Mouse (Mus musculus) hindbrain, embryonic 10.5 days (tissue): ENCODE results near the gene Hist2h2ac. TPM values are rescaled to one million over a fixed set of nuclear protein-coding genes. Genes with fewer than 3 reads are reported as not detected.
A peak's percentile ranks its signal among the peaks of the same experiment; 100 is the strongest.
"Not testable (repeated sequence)": the region's sequence is repeated elsewhere in the genome, so short reads cannot be mapped to it uniquely, and the experiment has no call there.

ENCODE experiments used
- DNase-seq: peaks from one replicate; pipeline ENCODE4 v3.0.0-alpha.2; 2017; ENCODE audit warnings: low spot score
- H3K27ac ChIP-seq: fragments of 300-500 bp; sonication (generic); 2 replicates; pipeline ENCODE4 v1.5.1; 2016; ENCODE audit warnings: mild to moderate bottlenecking, moderate library complexity
- H3K27me3 ChIP-seq: fragments of 300-500 bp; sonication (generic); 2 replicates; pipeline ENCODE4 v1.6.1; 2016; ENCODE audit warnings: mild to moderate bottlenecking; ENCODE audit not compliant: poor library complexity, insufficient read depth, severe bottlenecking
- H3K36me3 ChIP-seq: fragments of 300-500 bp; sonication (generic); 2 replicates; pipeline ENCODE4 v1.6.1; 2016; ENCODE audit warnings: mild to moderate bottlenecking, moderate library complexity
- H3K4me1 ChIP-seq: fragments of 300-500 bp; sonication (generic); replicated peaks from 2 replicates; pipeline ENCODE4 v1.6.1; 2016; ENCODE audit warnings: mild to moderate bottlenecking
- H3K4me3 ChIP-seq: fragments of 300-500 bp; sonication (generic); 2 replicates; pipeline ENCODE4 v1.5.1; 2016; ENCODE audit warnings: mild to moderate bottlenecking, moderate library complexity
- H3K9me3 ChIP-seq: fragments of 300-500 bp; sonication (generic); 2 replicates; pipeline ENCODE4 v1.6.1; 2016; ENCODE audit warnings: mild to moderate bottlenecking, moderate library complexity
- whole genome bisulfite sequencing: fragments of 180-500 bp; shearing (Covaris S2); methylation state at CpG from one replicate; pipeline ENCODE4 v1.1.7; 2016; 5-methylcytosine and 5-hydroxymethylcytosine counted together
- polyA plus RNA-seq: library from polyadenylated mRNA; unstranded; fragments of >200 nt; fragmentation: Nextera tagmentation; extraction: Ambion mirVana; gene quantifications from 2 replicates; pipeline ENCODE4 v1.2.1, GENCODE M21; 2016

Hist2h2ac gene
- polyA plus RNA-seq, 1 experiment from 2014 or later, result 7.6 TPM

DNA sequence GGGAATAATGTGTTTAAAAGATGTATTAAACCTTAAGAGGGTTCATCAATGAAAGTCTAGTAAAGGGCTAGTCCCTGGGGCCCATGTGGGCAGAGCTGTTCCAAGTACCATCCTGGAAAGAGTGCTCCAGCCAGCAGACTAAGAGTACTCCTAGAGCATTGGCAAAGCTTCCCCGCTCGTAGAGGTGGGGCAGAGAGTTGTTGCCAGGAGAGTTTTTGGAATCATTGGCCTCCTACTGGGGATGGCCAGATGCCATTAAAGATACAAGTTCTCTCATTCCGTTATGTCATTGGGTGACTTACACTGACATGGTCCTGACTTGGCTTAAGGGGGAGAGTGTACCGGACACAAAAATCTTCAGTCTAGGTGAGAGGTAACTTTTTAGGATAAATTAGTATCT, 41.1 kb downstream of the Hist2h2ac start:
- no peak for DNase-seq
- no peak overlapping the region for H3K4me3 ChIP-seq
- 61% methylated on average over 4 of the region's 4 CpGs for WGBS
- H3K27me3 ChIP-seq, result no peaks in the 10 kb centered on the region
- H3K27ac ChIP-seq, result no peak overlapping the region
- H3K36me3 ChIP-seq, result peaks cover 47% of the 10 kb centered on the region
- no peaks in the 10 kb centered on the region for H3K9me3 ChIP-seq
- peaks cover 29% of the 10 kb centered on the region for H3K4me1 ChIP-seq

DNA sequence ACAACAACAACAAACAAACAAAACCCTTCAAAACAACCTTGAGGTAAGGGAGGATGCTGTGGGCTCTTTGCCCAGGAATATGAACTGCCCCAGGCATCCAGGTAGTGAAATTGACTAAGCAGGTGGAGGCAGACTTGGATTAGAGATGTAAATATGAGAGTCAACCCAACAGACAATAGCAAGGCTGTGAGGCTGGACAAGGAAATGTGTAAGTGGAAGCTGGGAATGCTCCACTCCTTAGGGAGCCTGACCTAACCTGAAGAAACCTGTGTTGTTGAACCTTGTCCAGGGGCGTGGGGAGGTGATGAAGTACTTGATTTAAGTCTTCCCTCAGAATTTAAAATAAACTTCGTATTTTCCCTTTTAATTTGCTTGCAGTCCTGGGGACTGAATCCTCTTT, 41.8 kb downstream of the Hist2h2ac start:
- no peak overlapping the region for H3K27ac ChIP-seq
- WGBS, result 85% methylated on average over 2 of the region's 2 CpGs
- peaks cover 53% of the 10 kb centered on the region for H3K36me3 ChIP-seq
- H3K4me1 ChIP-seq, result peaks cover 36% of the 10 kb centered on the region
- DNase-seq, result no peak
- H3K27me3 ChIP-seq, result no peaks in the 10 kb centered on the region
- H3K4me3 ChIP-seq, result no peak overlapping the region
- H3K9me3 ChIP-seq, result no peaks in the 10 kb centered on the region

DNA sequence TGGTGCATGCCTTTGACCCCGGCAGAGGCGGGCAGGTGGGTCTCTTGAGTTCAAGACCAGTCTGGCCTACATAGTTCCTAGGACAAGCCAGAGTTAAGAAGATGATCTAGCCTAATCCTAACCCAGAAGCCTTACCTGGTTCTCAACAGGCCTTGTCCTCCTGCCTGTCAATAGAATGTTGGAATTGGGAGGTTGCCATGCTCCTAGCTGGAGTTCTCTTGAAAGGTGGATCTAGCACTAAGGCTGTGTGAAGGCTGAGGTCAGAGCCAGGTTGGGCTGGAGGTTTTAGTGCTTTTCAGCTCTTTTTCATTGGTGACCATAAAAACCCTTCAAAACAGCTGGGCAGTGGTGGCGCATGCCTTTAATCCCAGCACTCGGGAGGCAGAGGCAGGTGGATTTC, 42.3 kb downstream of the Hist2h2ac start:
- 90% methylated on average over 4 of the region's 4 CpGs for WGBS
- no peak overlapping the region for H3K4me3 ChIP-seq
- no peak overlapping the region for H3K27ac ChIP-seq
- no peaks in the 10 kb centered on the region for H3K27me3 ChIP-seq
- DNase-seq, result no peak
- H3K36me3 ChIP-seq, result peaks cover 57% of the 10 kb centered on the region
- no peaks in the 10 kb centered on the region for H3K9me3 ChIP-seq
- H3K4me1 ChIP-seq, result peaks cover 40% of the 10 kb centered on the region

DNA sequence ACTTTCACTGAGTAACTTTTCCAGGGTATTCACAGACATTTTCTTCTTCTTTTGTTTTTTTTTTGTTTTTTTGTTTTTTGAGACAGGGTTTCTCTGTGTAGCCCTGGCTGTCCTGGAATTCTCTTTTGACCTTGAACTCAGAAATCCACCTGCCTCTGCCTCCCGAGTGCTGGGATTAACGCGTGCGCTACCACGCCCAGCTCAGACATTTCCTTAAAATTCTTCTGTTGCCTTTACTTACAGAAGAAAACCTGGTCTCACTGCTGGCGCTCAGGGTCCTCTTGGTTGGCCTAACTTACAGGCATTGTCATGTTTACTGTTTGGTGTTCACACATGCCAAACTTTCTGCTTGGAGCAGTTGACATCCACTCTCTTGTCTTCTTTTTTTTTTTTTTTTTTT, 45.4 kb downstream of the Hist2h2ac start:
- Histone ChIP-seq H3K27ac (no peak overlapping the region), H3K27me3 (no peaks in the 10 kb centered on the region), H3K9me3 (no peaks in the 10 kb centered on the region), H3K4me1 (peaks cover 37% of the 10 kb centered on the region), H3K36me3 (peaks cover 59% of the 10 kb centered on the region), H3K4me3 (no peak overlapping the region)
- DNase-seq, result no peak
- WGBS, result 98% methylated on average over 6 of the region's 6 CpGs

DNA sequence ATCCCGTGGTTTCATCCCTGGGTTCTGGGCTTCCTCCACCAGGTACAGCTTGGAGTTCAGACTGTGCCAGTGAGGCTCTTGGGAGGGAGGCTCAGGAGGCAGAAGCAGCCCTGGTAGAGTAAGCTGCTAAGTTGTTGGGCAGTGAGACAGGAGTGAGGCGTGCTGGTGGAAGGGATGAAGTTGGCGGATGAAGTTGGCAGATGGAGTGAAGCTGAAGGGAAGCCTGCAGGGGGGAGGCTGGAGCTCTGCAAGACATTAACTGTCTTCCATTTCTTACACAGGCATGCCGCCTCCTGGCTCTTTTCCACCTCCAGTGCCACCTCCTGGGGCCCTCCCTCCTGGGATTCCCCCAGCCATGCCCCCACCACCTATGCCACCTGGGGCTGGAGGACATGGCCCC, 46.6 kb downstream of the Hist2h2ac start:
- not testable (repeated sequence) for H3K27me3 ChIP-seq, DNase-seq, H3K27ac ChIP-seq, H3K9me3 ChIP-seq
- peaks cover 39% of the 10 kb centered on the region for H3K4me1 ChIP-seq
- 81% methylated on average over 4 of the region's 4 CpGs for WGBS
- peak overlapping the region; percentile 29 for H3K4me3 ChIP-seq
- peaks cover 64% of the 10 kb centered on the region for H3K36me3 ChIP-seq

DNA sequence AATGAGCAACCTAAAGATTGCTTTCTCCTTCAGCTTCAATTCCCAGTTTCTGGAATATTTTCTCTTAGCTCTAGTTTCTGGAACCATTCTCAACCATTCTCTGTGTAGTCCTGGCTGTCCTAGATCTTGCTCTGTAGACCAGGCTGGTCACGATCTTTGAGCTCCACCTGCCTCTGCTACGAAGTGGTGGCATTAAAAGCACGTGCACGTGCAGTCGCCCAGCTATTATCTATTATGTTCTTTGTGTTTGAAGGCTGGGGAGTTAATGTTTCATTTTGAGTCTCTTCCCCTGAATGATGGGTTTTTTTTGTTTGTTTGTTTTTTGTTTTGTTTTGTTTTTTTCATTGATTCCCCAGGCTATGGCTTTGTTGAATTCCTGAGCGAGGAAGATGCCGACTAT, 47.5 kb downstream of the Hist2h2ac start:
- Histone ChIP-seq H3K36me3 (peaks cover 62% of the 10 kb centered on the region), H3K27ac (peak overlapping the region; percentile 95)

DNA sequence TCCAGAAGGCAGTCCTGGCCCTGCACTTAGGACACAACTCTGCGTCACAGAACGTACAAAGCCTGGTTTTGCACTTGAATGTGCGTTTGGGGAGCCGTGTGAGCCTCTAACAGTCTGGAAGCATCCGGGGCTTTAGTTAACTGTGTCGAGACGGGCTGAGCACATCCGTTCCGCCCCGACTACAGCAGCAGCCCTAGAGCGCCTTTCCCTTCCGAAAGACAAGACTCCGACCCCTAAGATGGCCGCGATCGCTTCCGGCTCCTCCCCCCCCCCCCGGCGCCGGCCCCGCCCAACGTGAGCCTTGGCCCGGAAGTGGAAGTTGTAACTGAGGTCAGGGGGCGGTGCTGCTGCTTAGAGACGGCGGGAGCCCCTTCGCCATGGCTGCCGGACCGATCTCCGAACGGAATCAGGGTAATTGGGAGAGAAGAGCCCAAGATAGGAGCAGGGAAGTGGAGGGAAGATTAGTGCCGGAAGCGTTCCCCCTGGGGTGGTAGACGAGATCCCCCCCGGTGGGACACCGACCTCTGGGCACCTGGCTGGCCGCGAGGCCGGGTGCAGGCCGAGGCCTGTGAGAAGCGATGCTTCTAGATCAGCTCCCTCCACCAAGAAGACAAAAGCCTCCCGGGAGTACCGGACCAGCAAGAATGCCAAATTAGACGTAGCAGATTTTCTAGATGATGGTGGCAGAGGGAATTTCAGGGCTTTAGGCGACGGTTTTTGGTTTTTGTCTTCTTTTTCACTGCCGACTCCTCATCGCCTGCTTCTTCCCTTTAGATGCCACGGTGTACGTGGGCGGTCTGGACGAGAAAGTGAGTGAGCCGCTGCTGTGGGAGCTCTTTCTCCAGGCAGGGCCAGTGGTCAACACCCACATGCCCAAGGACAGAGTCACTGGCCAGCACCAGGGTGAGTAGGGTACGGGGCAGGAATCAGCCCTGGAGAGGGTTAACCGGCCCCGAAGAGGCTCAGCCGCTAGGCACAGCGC, 48.2 kb downstream of the Hist2h2ac start, which contains the start of gene Sf3b4:
Gene Sf3b4, plus strand, starts transcription at position 136 of the 982 bp plus-strand sequence.
- Histone ChIP-seq H3K4me1 (peaks cover 39% of the 10 kb centered on the region), H3K36me3 (peaks cover 59% of the 10 kb centered on the region)

More for the DNA sequence above, 47.5 kb downstream of the Hist2h2ac start:
- peaks cover 39% of the 10 kb centered on the region for H3K4me1 ChIP-seq
- DNase-seq, result no peak
- WGBS, result 39% methylated on average over 7 of the region's 7 CpGs
- no peaks in the 10 kb centered on the region for H3K27me3 ChIP-seq
- peak overlapping the region; percentile 94 for H3K4me3 ChIP-seq
- H3K9me3 ChIP-seq, result no peaks in the 10 kb centered on the region

DNA sequence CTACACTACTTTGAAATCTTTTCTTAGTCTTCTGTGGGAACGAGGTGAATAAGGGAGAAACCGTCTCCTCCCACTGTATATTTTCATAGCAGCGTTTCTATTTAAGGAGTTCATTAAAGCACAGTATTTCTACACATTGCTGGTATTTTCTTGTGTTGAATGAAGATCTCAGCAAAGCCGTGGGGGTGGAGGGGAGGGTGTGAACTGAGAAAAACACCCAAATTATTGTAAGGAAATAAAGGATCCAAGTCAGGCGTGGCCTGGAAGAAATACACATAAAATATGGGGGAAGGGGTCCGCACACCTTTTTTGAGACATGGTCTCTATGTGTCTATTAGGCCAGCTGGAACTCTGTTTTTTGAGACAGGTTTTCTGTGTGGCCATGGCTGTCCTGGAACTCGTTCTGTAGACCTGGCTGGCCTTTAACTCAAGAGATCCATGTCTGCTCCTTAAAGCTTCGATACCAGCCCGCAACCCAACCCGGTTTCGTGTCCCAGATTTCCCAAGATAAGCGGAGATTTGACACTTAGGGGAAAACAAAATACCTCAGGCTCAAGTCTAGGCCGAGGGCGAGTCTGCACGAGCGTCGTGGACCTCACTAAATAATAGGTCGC, 49.0 kb downstream of the Hist2h2ac start:
- no peaks in the 10 kb centered on the region for H3K9me3 ChIP-seq
- H3K4me1 ChIP-seq, result peaks cover 39% of the 10 kb centered on the region
- H3K27me3 ChIP-seq, result no peaks in the 10 kb centered on the region
- H3K36me3 ChIP-seq, result peaks cover 52% of the 10 kb centered on the region
- DNase-seq, result no peak
- 25% methylated on average over 18 of the region's 18 CpGs for WGBS
- H3K27ac ChIP-seq, result peak overlapping the region; percentile 95
- H3K4me3 ChIP-seq, result peak overlapping the region; percentile 94

More for the DNA sequence above, 48.2 kb downstream of the Hist2h2ac start, which contains the start of gene Sf3b4:
- no peaks in the 10 kb centered on the region for H3K9me3 ChIP-seq
- peak within 1 kb of the TSS; percentile 95 for H3K27ac ChIP-seq
- peak; percentile 98 for DNase-seq
- no peaks in the 10 kb centered on the region for H3K27me3 ChIP-seq
- peak within 1 kb of the TSS; percentile 94 for H3K4me3 ChIP-seq
- WGBS, result under 1% methylated on average over 58 of the region's 58 CpGs

DNA sequence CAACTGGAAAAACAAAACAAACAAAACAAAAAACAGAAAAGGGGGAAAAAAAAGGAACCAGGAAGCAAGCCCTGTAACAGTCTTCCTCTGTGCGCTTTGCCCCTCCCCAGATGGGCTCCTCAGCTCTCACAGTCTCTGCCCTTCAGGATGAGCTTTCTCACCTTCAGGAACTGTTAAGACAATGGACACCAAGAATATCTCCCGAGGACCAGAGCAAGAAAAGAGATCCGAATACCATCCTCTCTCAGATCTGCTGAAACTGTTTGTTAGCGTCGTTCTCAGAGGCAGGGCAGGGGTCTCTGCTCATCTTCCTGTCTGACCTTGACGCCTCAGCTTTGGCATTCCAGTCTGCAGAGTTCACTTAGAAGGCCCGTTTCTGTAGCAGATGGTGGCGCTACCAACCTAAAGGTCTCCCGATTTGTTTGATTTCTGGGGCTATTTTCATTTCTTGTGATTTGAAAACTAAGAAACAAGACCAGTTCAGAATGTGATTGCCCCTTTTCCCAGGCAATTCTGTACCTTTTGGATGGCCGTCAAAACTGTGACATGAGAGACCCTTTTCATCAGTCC, 49.6 kb downstream of the Hist2h2ac start:
- Histone ChIP-seq H3K4me3 (peak overlapping the region; percentile 94), H3K9me3 (no peaks in the 10 kb centered on the region), H3K27me3 (no peaks in the 10 kb centered on the region), H3K4me1 (peaks cover 39% of the 10 kb centered on the region), H3K36me3 (peaks cover 46% of the 10 kb centered on the region), H3K27ac (peak overlapping the region; percentile 95)
- 77% methylated on average over 10 of the region's 10 CpGs for WGBS
- DNase-seq, result no peak

Other genes starting within 250 kb of the Hist2h2ac start
- gene Plekho1, start 224.9 kb downstream of the Hist2h2ac start, polyA plus RNA-seq, result 75.0 and 83.5 TPM in 2 replicates
- 30.4 and 32.4 TPM in 2 replicates for gene Vps45, start 162.4 kb downstream of the Hist2h2ac start, polyA plus RNA-seq
- gene Otud7b, start 116.4 kb downstream of the Hist2h2ac start, polyA plus RNA-seq, result 12.8 and 19.2 TPM in 2 replicates
- gene Mtmr11, start 58.9 kb downstream of the Hist2h2ac start, polyA plus RNA-seq, result 10.4 and 11.4 TPM in 2 replicates
- 250 and 259 TPM in 2 replicates for gene Sf3b4, start 48.5 kb downstream of the Hist2h2ac start, polyA plus RNA-seq
- gene Sv2a, start 39.7 kb downstream of the Hist2h2ac start, polyA plus RNA-seq, result 3.7 and 15.3 TPM in 2 replicates
- 89.6 and 90.3 TPM in 2 replicates for gene Bola1, start 1.2 kb downstream of the Hist2h2ac start, polyA plus RNA-seq
- gene Hist2h2ab, start 1.0 kb downstream of the Hist2h2ac start, polyA plus RNA-seq, result not detected in 2 replicates
- gene Hist2h2be, start 239 bp upstream of the Hist2h2ac start, polyA plus RNA-seq, result 6.0 and 8.7 TPM in 2 replicates
- 7.9 and 8.4 TPM in 2 replicates for gene Hist2h3c2, start 18.2 kb upstream of the Hist2h2ac start, polyA plus RNA-seq
- 44.6 and 55.1 TPM in 2 replicates for gene Hist2h2aa2, start 19.4 kb upstream of the Hist2h2ac start, polyA plus RNA-seq
- gene Hist2h2aa1, start 24.6 kb upstream of the Hist2h2ac start, polyA plus RNA-seq, result 11.3 and 13.4 TPM in 2 replicates
- 0.42 and 0.56 TPM in 2 replicates for gene Hist2h3c1, start 25.8 kb upstream of the Hist2h2ac start, polyA plus RNA-seq
- 6.8 and 13.6 TPM in 2 replicates for gene Hist2h4, start 42.4 kb upstream of the Hist2h2ac start, polyA plus RNA-seq
- 49.7 and 51.9 TPM in 2 replicates for gene Hist2h3b, start 47.8 kb upstream of the Hist2h2ac start, polyA plus RNA-seq
- gene Hist2h2bb, start 48.9 kb upstream of the Hist2h2ac start, polyA plus RNA-seq, result 9.4 and 9.7 TPM in 2 replicates
- gene Fcgr1, start 73.1 kb upstream of the Hist2h2ac start, polyA plus RNA-seq, result 1.7 and 1.9 TPM in 2 replicates
- 0.25 TPM in 1 of 2 replicates, not detected in the other for gene BC107364, start 231.4 kb upstream of the Hist2h2ac start, polyA plus RNA-seq